Mouse (Mus musculus): ENCODE measurements at regions not wholly inside any gene's neighbourhood (a gene's known extent, or its start where the extent isn't known, plus 50 kb on each side); places are given as distances from the start of the nearest gene placed in this dataset.

GRCm38 (mm10) chr2:75142675-75143074, 317.1 kb downstream of the Mtx2 start:
- 23% methylated on average over 2 of the region's 2 CpGs for WGBS

GRCm38 (mm10) chr2:75144861-75145260, 319.3 kb downstream of the Mtx2 start:
- Histone ChIP-seq H3K4me1 (ENCODE audit: control insufficient read depth, insufficient read depth, low read length) (peaks cover under 1% of the 10 kb centered on the region; the same call in 1 of the 2 replicates), H3K9ac (replicated peaks; ENCODE audit: low read depth, low read length) (no peak overlapping the region), H3K36me3 (ENCODE audit: control insufficient read depth, insufficient read depth, low read length) (no peaks in the 10 kb centered on the region), H3K27me3 (ENCODE audit: control insufficient read depth, insufficient read depth, low read length) (0 out of 2 replicates have a peak, but pooled peaks cover 2% of the 10 kb centered on the region), H3K27ac (ENCODE audit: low read length) (no peak overlapping the region), H3K4me3 (ENCODE audit: low read depth, low read length) (no peak overlapping the region), H3K4me2 (replicated peaks; ENCODE audit: low read depth, low read length) (no peak overlapping the region), H3K9me3 (ENCODE audit: control insufficient read depth, low read depth, low read length) (no peaks in the 10 kb centered on the region)
- 82% methylated on average over 12 of the region's 12 CpGs for WGBS
- no peak for ATAC-seq (ENCODE audit: insufficient number of reproducible peaks, insufficient read depth, low FRiP score, low read depth)

More at GRCm38 (mm10) chr2:75142675-75143074, 317.1 kb downstream of the Mtx2 start:
- Histone ChIP-seq H3K9ac (replicated peaks; ENCODE audit: low read depth, low read length) (no peak overlapping the region), H3K9me3 (ENCODE audit: control insufficient read depth, low read depth, low read length) (no peaks in the 10 kb centered on the region), H3K27me3 (ENCODE audit: control insufficient read depth, insufficient read depth, low read length) (peaks cover 17% of the 10 kb centered on the region), H3K36me3 (ENCODE audit: control insufficient read depth, insufficient read depth, low read length) (no peaks in the 10 kb centered on the region), H3K27ac (ENCODE audit: low read length) (no peak overlapping the region), H3K4me1 (ENCODE audit: control insufficient read depth, insufficient read depth, low read length) (no peaks in the 10 kb centered on the region), H3K4me2 (replicated peaks; ENCODE audit: low read depth, low read length) (no peak overlapping the region), H3K4me3 (ENCODE audit: low read depth, low read length) (no peak overlapping the region)
- ATAC-seq (ENCODE audit: insufficient number of reproducible peaks, insufficient read depth, low FRiP score, low read depth): no peak

GRCm38 (mm10) chr2:75146256-75146655, 320.7 kb downstream of the Mtx2 start:
- Histone ChIP-seq H3K9ac (replicated peaks; ENCODE audit: low read depth, low read length) (no peak overlapping the region), H3K4me3 (ENCODE audit: low read depth, low read length) (no peak overlapping the region), H3K4me1 (ENCODE audit: control insufficient read depth, insufficient read depth, low read length) (peaks cover 3% of the 10 kb centered on the region; the same call in 1 of the 2 replicates), H3K27me3 (ENCODE audit: control insufficient read depth, insufficient read depth, low read length) (0 out of 2 replicates have a peak, but pooled peaks cover 2% of the 10 kb centered on the region), H3K36me3 (ENCODE audit: control insufficient read depth, insufficient read depth, low read length) (no peaks in the 10 kb centered on the region), H3K4me2 (replicated peaks; ENCODE audit: low read depth, low read length) (no peak overlapping the region), H3K9me3 (ENCODE audit: control insufficient read depth, low read depth, low read length) (no peaks in the 10 kb centered on the region), H3K27ac (ENCODE audit: low read length) (no peak overlapping the region)
- WGBS: 51% methylated on average over 6 of the region's 6 CpGs
- ATAC-seq (ENCODE audit: insufficient number of reproducible peaks, insufficient read depth, low FRiP score, low read depth): no peak

GRCm38 (mm10) chr2:75147399-75147798, 321.8 kb downstream of the Mtx2 start:
- Histone ChIP-seq H3K36me3 (ENCODE audit: control insufficient read depth, insufficient read depth, low read length) (no peaks in the 10 kb centered on the region), H3K4me3 (ENCODE audit: low read depth, low read length) (no peak overlapping the region), H3K4me2 (replicated peaks; ENCODE audit: low read depth, low read length) (no peak overlapping the region), H3K27me3 (ENCODE audit: control insufficient read depth, insufficient read depth, low read length) (0 out of 2 replicates have a peak, but pooled peaks cover 2% of the 10 kb centered on the region), H3K4me1 (ENCODE audit: control insufficient read depth, insufficient read depth, low read length) (peaks cover 3% of the 10 kb centered on the region; the same call in 1 of the 2 replicates), H3K27ac (ENCODE audit: low read length) (no peak overlapping the region), H3K9me3 (ENCODE audit: control insufficient read depth, low read depth, low read length) (no peaks in the 10 kb centered on the region), H3K9ac (replicated peaks; ENCODE audit: low read depth, low read length) (no peak overlapping the region)
- ATAC-seq (ENCODE audit: insufficient number of reproducible peaks, insufficient read depth, low FRiP score, low read depth): no peak
- 40% methylated on average over 9 of the region's 9 CpGs for WGBS

DNA sequence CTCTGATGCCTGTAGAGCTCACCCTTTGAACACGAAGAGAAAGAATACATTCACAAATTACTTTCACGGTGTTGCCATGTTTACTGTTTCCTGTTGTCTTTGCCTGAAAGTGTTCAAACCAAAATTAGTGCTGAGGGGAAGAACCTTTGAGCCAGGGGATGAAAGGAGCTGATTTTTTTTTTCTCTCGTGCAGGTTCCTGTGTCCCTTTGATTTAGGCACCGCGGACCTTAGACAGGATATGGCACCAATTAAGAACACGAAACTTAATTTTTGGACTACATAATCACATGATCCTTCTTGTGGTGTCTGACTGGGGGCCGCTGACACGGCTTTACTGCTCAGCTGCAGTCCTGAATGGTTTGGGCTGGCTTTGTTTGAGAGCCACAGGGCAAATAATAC, 322.4 kb downstream of the Mtx2 start:
- Histone ChIP-seq H3K27me3 (ENCODE audit: control insufficient read depth, insufficient read depth, low read length) (0 out of 2 replicates have a peak, but pooled peaks cover 2% of the 10 kb centered on the region), H3K4me3 (ENCODE audit: low read depth, low read length) (no peak overlapping the region), H3K36me3 (ENCODE audit: control insufficient read depth, insufficient read depth, low read length) (no peaks in the 10 kb centered on the region), H3K4me2 (replicated peaks; ENCODE audit: low read depth, low read length) (no peak overlapping the region), H3K9ac (replicated peaks; ENCODE audit: low read depth, low read length) (no peak overlapping the region), H3K4me1 (ENCODE audit: control insufficient read depth, insufficient read depth, low read length) (peaks cover 3% of the 10 kb centered on the region; the same call in 1 of the 2 replicates), H3K9me3 (ENCODE audit: control insufficient read depth, low read depth, low read length) (no peaks in the 10 kb centered on the region), H3K27ac (ENCODE audit: low read length) (no peak overlapping the region)
- 57% methylated on average over 8 of the region's 8 CpGs for WGBS
- no peak for ATAC-seq (ENCODE audit: insufficient number of reproducible peaks, insufficient read depth, low FRiP score, low read depth)

- 0 out of 2 replicates have a peak, but pooled peaks cover 2% of the 10 kb centered on the region for H3K27me3 ChIP-seq (ENCODE audit: control insufficient read depth, insufficient read depth, low read length)
- H3K9me3 ChIP-seq (ENCODE audit: control insufficient read depth, low read depth, low read length): no peaks in the 10 kb centered on the region
- no peak overlapping the region for H3K27ac ChIP-seq (ENCODE audit: low read length)
- peaks cover 3% of the 10 kb centered on the region; the same call in 1 of the 2 replicates for H3K4me1 ChIP-seq (ENCODE audit: control insufficient read depth, insufficient read depth, low read length)
- H3K36me3 ChIP-seq (ENCODE audit: control insufficient read depth, insufficient read depth, low read length): no peaks in the 10 kb centered on the region
- H3K4me2 ChIP-seq (replicated peaks; ENCODE audit: low read depth, low read length): no peak overlapping the region
- WGBS: 70% methylated on average over 5 of the region's 5 CpGs
- ATAC-seq (ENCODE audit: insufficient number of reproducible peaks, insufficient read depth, low FRiP score, low read depth): no peak
- H3K9ac ChIP-seq (replicated peaks; ENCODE audit: low read depth, low read length): no peak overlapping the region
- no peak overlapping the region for H3K4me3 ChIP-seq (ENCODE audit: low read depth, low read length)
Measured at GRCm38 (mm10) chr2:75149036-75149435, 323.4 kb downstream of the Mtx2 start.

- H3K4me3 ChIP-seq (ENCODE audit: low read depth, low read length): peak overlapping the region; percentile 11; the same call in 1 of the 2 replicates
- WGBS: 5% methylated on average over 12 of the region's 12 CpGs
Measured at GRCm38 (mm10) chr2:75149562-75149961, 324.0 kb downstream of the Mtx2 start.

DNA sequence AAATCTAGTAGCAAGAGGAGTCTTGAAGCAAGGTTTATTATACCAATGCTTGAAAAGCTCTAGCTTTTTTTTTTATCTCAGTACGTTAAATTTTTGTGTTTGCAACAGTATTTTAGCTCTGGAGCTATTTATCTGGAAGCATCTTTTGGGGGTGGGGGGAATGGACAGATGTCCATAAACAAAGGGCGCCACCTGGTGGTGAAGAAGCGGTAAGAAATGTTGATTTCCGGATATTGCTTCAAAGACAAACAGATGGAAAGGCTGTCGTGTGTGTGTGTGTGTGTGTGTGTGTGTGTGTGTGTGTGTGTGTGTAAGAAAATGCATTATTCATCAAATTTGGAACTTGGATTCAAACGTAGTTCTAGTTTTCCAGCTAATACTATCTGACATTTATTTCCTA, 325.4 kb downstream of the Mtx2 start:
- 6% methylated on average over 6 of the region's 6 CpGs for WGBS
- H3K4me1 ChIP-seq (ENCODE audit: control insufficient read depth, insufficient read depth, low read length): peaks cover 3% of the 10 kb centered on the region; the same call in 1 of the 2 replicates
- no peak overlapping the region for H3K9ac ChIP-seq (replicated peaks; ENCODE audit: low read depth, low read length)
- no peak overlapping the region for H3K27ac ChIP-seq (ENCODE audit: low read length)
- no peaks in the 10 kb centered on the region for H3K36me3 ChIP-seq (ENCODE audit: control insufficient read depth, insufficient read depth, low read length)
- ATAC-seq (ENCODE audit: insufficient number of reproducible peaks, insufficient read depth, low FRiP score, low read depth): no peak
- no peaks in the 10 kb centered on the region for H3K27me3 ChIP-seq (ENCODE audit: control insufficient read depth, insufficient read depth, low read length)
- H3K4me3 ChIP-seq (ENCODE audit: low read depth, low read length): no peak overlapping the region
- H3K9me3 ChIP-seq (ENCODE audit: control insufficient read depth, low read depth, low read length): no peaks in the 10 kb centered on the region
- H3K4me2 ChIP-seq (replicated peaks; ENCODE audit: low read depth, low read length): no peak overlapping the region

More at GRCm38 (mm10) chr2:75149562-75149961, 324.0 kb downstream of the Mtx2 start:
- peak overlapping the region; percentile 39 for H3K4me2 ChIP-seq (replicated peaks; ENCODE audit: low read depth, low read length)
- no peak overlapping the region for H3K27ac ChIP-seq (ENCODE audit: low read length)
- no peak for ATAC-seq (ENCODE audit: insufficient number of reproducible peaks, insufficient read depth, low FRiP score, low read depth)
- H3K27me3 ChIP-seq (ENCODE audit: control insufficient read depth, insufficient read depth, low read length): 0 out of 2 replicates have a peak, but pooled peaks cover 2% of the 10 kb centered on the region
- H3K4me1 ChIP-seq (ENCODE audit: control insufficient read depth, insufficient read depth, low read length): peaks cover 3% of the 10 kb centered on the region; the same call in 1 of the 2 replicates
- H3K36me3 ChIP-seq (ENCODE audit: control insufficient read depth, insufficient read depth, low read length): no peaks in the 10 kb centered on the region
- H3K9ac ChIP-seq (replicated peaks; ENCODE audit: low read depth, low read length): no peak overlapping the region
- no peaks in the 10 kb centered on the region for H3K9me3 ChIP-seq (ENCODE audit: control insufficient read depth, low read depth, low read length)

DNA sequence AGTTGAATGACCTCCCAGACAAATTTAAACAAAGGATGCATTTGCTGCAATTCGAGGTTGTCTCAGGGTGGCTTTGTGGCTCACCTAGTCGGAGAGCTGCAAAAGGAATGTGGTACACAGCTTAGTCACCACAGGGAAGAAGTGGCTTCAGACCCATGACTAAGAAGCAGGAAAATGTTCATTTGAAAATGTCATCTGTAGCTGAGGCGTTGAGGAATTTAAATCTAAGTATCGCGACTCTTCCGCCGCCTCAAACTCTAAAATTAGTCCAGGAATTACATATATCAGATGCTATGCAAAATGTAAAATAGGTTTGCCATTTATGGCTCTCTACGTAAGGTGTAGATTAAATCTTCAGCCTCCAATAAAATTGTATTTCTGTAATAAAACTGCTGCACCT, 325.9 kb downstream of the Mtx2 start:
- Histone ChIP-seq H3K9ac (replicated peaks; ENCODE audit: low read depth, low read length) (no peak overlapping the region), H3K4me1 (ENCODE audit: control insufficient read depth, insufficient read depth, low read length) (peaks cover 3% of the 10 kb centered on the region; the same call in 1 of the 2 replicates), H3K4me2 (replicated peaks; ENCODE audit: low read depth, low read length) (no peak overlapping the region), H3K4me3 (ENCODE audit: low read depth, low read length) (no peak overlapping the region), H3K9me3 (ENCODE audit: control insufficient read depth, low read depth, low read length) (no peaks in the 10 kb centered on the region), H3K36me3 (ENCODE audit: control insufficient read depth, insufficient read depth, low read length) (no peaks in the 10 kb centered on the region), H3K27me3 (ENCODE audit: control insufficient read depth, insufficient read depth, low read length) (no peaks in the 10 kb centered on the region), H3K27ac (ENCODE audit: low read length) (no peak overlapping the region)
- no peak for ATAC-seq (ENCODE audit: insufficient number of reproducible peaks, insufficient read depth, low FRiP score, low read depth)
- WGBS: 84% methylated on average over 8 of the region's 8 CpGs

All from stomach, embryonic 14.5 days (tissue).